Mouse (Mus musculus) heart, embryonic 11.5 days (tissue): ENCODE data around the gene Myadml2. TPM values are rescaled to one million over a fixed set of nuclear protein-coding genes. Genes with fewer than 3 reads are reported as not detected.

Source experiments
- ATAC-seq: fragments of 200-750 bp; cut with Nextera tagmentation; replicated peaks from 2 replicates; pipeline ENCODE4 v1.8.0; 2017; ENCODE audit warnings: moderate library complexity; ENCODE audit not compliant: insufficient number of reproducible peaks, low FRiP score, low TSS enrichment
- H3K27ac ChIP-seq: fragments of 300-500 bp; sonication (generic); 2 replicates; pipeline ENCODE4 v1.5.1; 2014; ENCODE audit warnings: mild to moderate bottlenecking, low read depth, low read length
- H3K27me3 ChIP-seq: fragments of 300-500 bp; sonication (generic); 2 replicates; pipeline ENCODE4 v1.6.1; 2014; ENCODE audit warnings: mild to moderate bottlenecking, low read length, mixed read lengths; ENCODE audit not compliant: control insufficient read depth, insufficient read depth
- H3K36me3 ChIP-seq: fragments of 300-500 bp; sonication (generic); 2 replicates; pipeline ENCODE4 v1.6.1; 2014; ENCODE audit warnings: mild to moderate bottlenecking, low read length, moderate library complexity, mixed read lengths; ENCODE audit not compliant: control insufficient read depth, insufficient read depth
- H3K4me1 ChIP-seq: fragments of 300-500 bp; sonication (generic); 2 replicates; pipeline ENCODE4 v1.6.1; 2014; ENCODE audit warnings: low read length; ENCODE audit not compliant: control insufficient read depth, insufficient read depth
- H3K4me2 ChIP-seq: fragments of 300-500 bp; sonication (generic); 2 replicates; pipeline ENCODE4 v1.6.1; 2014; ENCODE audit warnings: mild to moderate bottlenecking, moderate library complexity
- H3K4me3 ChIP-seq: fragments of 300-500 bp; sonication (generic); 2 replicates; pipeline ENCODE4 v1.5.1; 2014; ENCODE audit warnings: low read depth, low read length
- H3K9ac ChIP-seq: fragments of 300-500 bp; sonication (generic); 2 replicates; pipeline ENCODE4 v1.6.1; 2014; ENCODE audit warnings: mild to moderate bottlenecking, low read depth, low read length, moderate library complexity
- H3K9me3 ChIP-seq: fragments of 300-500 bp; sonication (generic); replicated peaks from 2 replicates; pipeline ENCODE4 v1.6.1; 2016; ENCODE audit warnings: low read length; ENCODE audit not compliant: control insufficient read depth
- WGBS: fragments of 180-500 bp; shearing (Covaris S2); extraction: QIAGEN DNeasy Blood & Tissue Kit; methylation state at CpG from one replicate; pipeline ENCODE4 v1.1.7; 2014; ENCODE audit not compliant: insufficient replicate concordance; 5-methylcytosine and 5-hydroxymethylcytosine counted together
- polyA plus RNA-seq: library from polyadenylated mRNA; unstranded; fragments of >200 nt; fragmentation: Nextera tagmentation; extraction: Ambion mirVana; gene quantifications from 2 replicates; pipeline ENCODE4 v1.2.1, GENCODE M21; 2014

Myadml2 gene
- polyA plus RNA-seq, 1 experiment from 2014 or later = 8.1 TPM

GRCm38 (mm10) chr11:120629911-120630310, 18.0 kb downstream of the Myadml2 start:
- H3K4me3 ChIP-seq = peak overlapping the region; percentile 92
- peaks cover 45% of the 10 kb centered on the region for H3K4me1 ChIP-seq
- 4% methylated on average over 7 of the region's 7 CpGs for WGBS

GRCm38 (mm10) chr11:120629341-120629730, 18.6 kb downstream of the Myadml2 start:
- H3K9ac ChIP-seq = no peak overlapping the region
- peak overlapping the region; percentile 83 for H3K27ac ChIP-seq
- H3K4me1 ChIP-seq = peaks cover 47% of the 10 kb centered on the region
- H3K4me3 ChIP-seq = peak overlapping the region; percentile 92; the same call in 1 of the 2 replicates
- 74% methylated on average over 23 of the region's 23 CpGs for WGBS
- no peaks in the 10 kb centered on the region for H3K9me3 ChIP-seq
- H3K36me3 ChIP-seq = peaks cover 9% of the 10 kb centered on the region; the same call in 1 of the 2 replicates
- H3K4me2 ChIP-seq = peak overlapping the region; percentile 91
- H3K27me3 ChIP-seq = no peaks in the 10 kb centered on the region
- no peak for ATAC-seq

More at GRCm38 (mm10) chr11:120629911-120630310, 18.0 kb downstream of the Myadml2 start:
- Histone ChIP-seq H3K9me3 (no peaks in the 10 kb centered on the region), H3K36me3 (peaks cover 9% of the 10 kb centered on the region; the same call in 1 of the 2 replicates), H3K27me3 (no peaks in the 10 kb centered on the region), H3K9ac (peak overlapping the region; percentile 69), H3K4me2 (peak overlapping the region; percentile 91), H3K27ac (peak overlapping the region; percentile 83)
- ATAC-seq = peak; percentile 42

GRCm38 (mm10) chr11:120628601-120629340, 19.2 kb downstream of the Myadml2 start:
- no peak overlapping the region for H3K9ac ChIP-seq
- no peak overlapping the region for H3K27ac ChIP-seq
- 93% methylated on average over 23 of the region's 23 CpGs for WGBS
- peaks cover 9% of the 10 kb centered on the region; the same call in 1 of the 2 replicates for H3K36me3 ChIP-seq
- no peak overlapping the region for H3K4me3 ChIP-seq
- H3K9me3 ChIP-seq = no peaks in the 10 kb centered on the region
- no peak for ATAC-seq
- H3K27me3 ChIP-seq = no peaks in the 10 kb centered on the region
- peak overlapping the region; percentile 4; the same call in 1 of the 2 replicates for H3K4me2 ChIP-seq
- H3K4me1 ChIP-seq = peaks cover 49% of the 10 kb centered on the region

GRCm38 (mm10) chr11:120627468-120628300, 20.3 kb downstream of the Myadml2 start:
- no peaks in the 10 kb centered on the region for H3K9me3 ChIP-seq
- H3K27me3 ChIP-seq = no peaks in the 10 kb centered on the region
- no peak overlapping the region for H3K9ac ChIP-seq
- 0 out of 2 replicates have a peak overlapping the region, but pooled peaks have one; percentile 6 for H3K4me2 ChIP-seq
- 80% methylated on average over 22 of the region's 22 CpGs for WGBS
- peaks cover 9% of the 10 kb centered on the region; the same call in 1 of the 2 replicates for H3K36me3 ChIP-seq
- H3K27ac ChIP-seq = no peak overlapping the region
- ATAC-seq = no peak
- no peak overlapping the region for H3K4me3 ChIP-seq
- peaks cover 50% of the 10 kb centered on the region for H3K4me1 ChIP-seq

- peaks cover 11% of the 10 kb centered on the region; the same call in 1 of the 2 replicates for H3K36me3 ChIP-seq
- 0 out of 2 replicates have a peak overlapping the region, but pooled peaks have one; percentile 6 for H3K4me2 ChIP-seq
- ATAC-seq = no peak
- H3K4me1 ChIP-seq = peaks cover 45% of the 10 kb centered on the region
- H3K27ac ChIP-seq = no peak overlapping the region
- H3K9ac ChIP-seq = no peak overlapping the region
- H3K27me3 ChIP-seq = no peaks in the 10 kb centered on the region
- no peaks in the 10 kb centered on the region for H3K9me3 ChIP-seq
- no peak overlapping the region for H3K4me3 ChIP-seq
- WGBS = 92% methylated on average over 11 of the region's 11 CpGs
Measured at GRCm38 (mm10) chr11:120626785-120627467, 21.0 kb downstream of the Myadml2 start.

- 24% methylated on average over 5 of the region's 5 CpGs for WGBS
- H3K27me3 ChIP-seq = no peaks in the 10 kb centered on the region
- peak within 1 kb of the TSS; percentile 86 for H3K9ac ChIP-seq
- ATAC-seq = peak; percentile 7; the same call in 1 of the 2 replicates
- peak within 1 kb of the TSS; percentile 84 for H3K27ac ChIP-seq
- peaks cover 29% of the 10 kb centered on the region for H3K4me1 ChIP-seq
- H3K36me3 ChIP-seq = peaks cover 15% of the 10 kb centered on the region; the same call in 1 of the 2 replicates
- H3K9me3 ChIP-seq = no peaks in the 10 kb centered on the region
- H3K4me2 ChIP-seq = peak within 1 kb of the TSS; percentile 94
- H3K4me3 ChIP-seq = peak within 1 kb of the TSS; percentile 99
Measured at GRCm38 (mm10) chr11:120625152-120625775, 22.7 kb downstream of the Myadml2 start, which contains the start of gene Sirt7. Gene Sirt7 (minus strand): TSS chr11:120625240.

GRCm38 (mm10) chr11:120624680-120625111, 23.3 kb downstream of the Myadml2 start:
- peaks cover 23% of the 10 kb centered on the region for H3K4me1 ChIP-seq
- no peaks in the 10 kb centered on the region for H3K9me3 ChIP-seq
- under 1% methylated on average over 53 of the region's 53 CpGs for WGBS
- ATAC-seq = peak; percentile 58
- peaks cover 21% of the 10 kb centered on the region; the same call in 1 of the 2 replicates for H3K36me3 ChIP-seq
- H3K9ac ChIP-seq = peak overlapping the region; percentile 86
- peak overlapping the region; percentile 94 for H3K4me2 ChIP-seq
- peak overlapping the region; percentile 84 for H3K27ac ChIP-seq
- H3K27me3 ChIP-seq = no peaks in the 10 kb centered on the region
- H3K4me3 ChIP-seq = peak overlapping the region; percentile 99
